Mouse (Mus musculus): ENCODE results near the gene Syt10.
"Not testable (repeated sequence)": the region's sequence is repeated elsewhere in the genome, so short reads cannot be mapped to it uniquely, and the experiment has no call there.

The Syt10 gene

DNA sequence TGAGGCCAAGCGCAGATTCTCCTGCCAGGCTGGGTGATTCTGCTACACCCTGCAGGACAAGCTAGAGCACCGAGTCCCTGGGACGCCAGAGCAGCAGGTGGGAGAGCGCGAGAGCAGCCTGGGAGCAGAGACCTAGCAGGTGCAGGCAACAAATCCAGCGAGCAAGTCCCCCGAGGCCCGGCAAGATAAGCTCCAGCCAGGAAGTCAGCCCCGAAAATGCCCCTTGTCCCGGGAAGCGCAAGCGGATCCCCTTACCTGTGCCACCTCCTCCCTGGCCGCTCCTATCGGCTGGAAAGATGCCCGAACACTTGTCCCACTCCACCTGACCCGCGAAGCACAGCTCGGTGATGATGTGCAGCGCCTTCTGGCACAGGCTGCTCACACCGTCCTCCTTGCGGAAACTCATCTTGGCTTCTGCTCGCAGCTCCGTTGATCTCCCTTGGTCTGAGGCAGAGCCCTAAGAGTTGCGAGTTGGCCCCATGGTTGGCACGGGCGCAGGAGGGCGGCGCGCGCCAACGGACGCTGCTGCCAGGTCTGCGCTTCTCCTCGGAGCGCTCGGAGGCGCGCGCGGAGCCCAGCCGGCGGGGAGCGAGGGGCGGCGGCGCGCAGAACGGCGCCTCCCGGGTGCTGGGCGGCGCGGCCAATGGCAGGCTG lies at the start of gene Syt10:
Gene Syt10, minus strand, starts transcription at position 497 of the 654 bp plus-strand sequence.
- no peak for DNase-seq (ENCODE audit: low spot score)

DNA sequence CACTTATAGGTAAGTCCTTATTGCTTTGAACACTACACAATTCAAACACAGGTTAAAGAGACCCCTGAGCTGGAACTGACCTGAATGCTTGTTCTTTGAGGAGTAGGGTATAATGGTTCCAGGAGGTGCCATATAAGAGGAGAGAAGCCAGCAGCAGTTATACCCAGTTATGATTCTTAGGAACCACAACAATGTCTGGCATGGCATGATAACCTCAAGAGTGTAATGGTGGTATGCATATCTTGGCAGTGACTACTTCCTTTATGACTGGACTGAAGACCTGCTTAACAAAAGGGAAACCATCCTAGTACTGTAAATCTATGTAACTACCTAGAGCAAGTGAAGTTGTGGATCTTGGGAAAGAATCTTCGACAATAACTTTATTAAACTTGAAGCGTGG lies 42.1 kb upstream of the Syt10 start:
- no peak for DNase-seq (ENCODE audit: low spot score)

DNA sequence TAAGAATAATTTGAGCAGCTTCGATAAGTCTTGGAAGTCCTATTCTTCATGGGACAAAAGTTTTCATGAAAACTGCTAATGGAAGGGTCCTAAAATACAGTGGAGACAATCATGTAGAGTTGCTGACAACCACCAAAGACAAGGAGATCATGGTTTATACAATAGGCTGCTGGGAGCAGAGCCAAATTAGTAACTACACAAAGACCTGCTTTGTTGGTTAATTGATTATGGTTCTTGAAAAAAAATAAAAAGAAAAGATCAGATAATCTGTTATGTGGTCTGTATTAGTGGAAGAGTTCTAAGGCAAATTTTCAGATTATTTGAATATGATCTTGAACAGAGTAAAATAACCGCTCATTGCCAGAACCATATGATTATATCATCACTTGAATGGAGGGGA lies 37.3 kb upstream of the Syt10 start:
- DNase-seq (ENCODE audit: low spot score) = no peak

- DNase-seq (ENCODE audit: low spot score) = no peak
Measured at GRCm38 (mm10) chr15:89816098-89816497, 25.6 kb downstream of the Syt10 start.

DNA sequence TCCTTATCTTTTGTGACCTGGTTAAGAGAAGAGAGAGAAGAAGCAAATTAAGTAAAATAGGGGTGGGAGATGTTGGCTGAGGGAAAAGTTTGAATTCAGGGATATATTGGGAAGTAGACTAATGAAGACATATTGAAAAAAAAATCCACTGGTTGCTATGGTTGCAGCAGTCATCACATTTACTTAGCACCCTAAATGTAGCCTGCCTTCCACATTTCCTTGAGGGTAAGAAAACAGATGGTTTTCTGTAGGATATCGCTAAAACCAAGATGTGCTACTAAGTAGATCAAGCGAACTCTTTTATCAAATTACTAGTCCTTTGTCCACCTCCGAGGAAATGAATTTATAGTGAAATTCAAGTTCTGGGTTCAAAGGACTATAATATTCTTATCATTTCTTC lies 37.2 kb downstream of the Syt10 start:
- DNase-seq (ENCODE audit: low spot score) = no peak

- no peak for DNase-seq (ENCODE audit: low spot score)
Measured at GRCm38 (mm10) chr15:89779928-89780327, 61.7 kb downstream of the Syt10 start.

DNA sequence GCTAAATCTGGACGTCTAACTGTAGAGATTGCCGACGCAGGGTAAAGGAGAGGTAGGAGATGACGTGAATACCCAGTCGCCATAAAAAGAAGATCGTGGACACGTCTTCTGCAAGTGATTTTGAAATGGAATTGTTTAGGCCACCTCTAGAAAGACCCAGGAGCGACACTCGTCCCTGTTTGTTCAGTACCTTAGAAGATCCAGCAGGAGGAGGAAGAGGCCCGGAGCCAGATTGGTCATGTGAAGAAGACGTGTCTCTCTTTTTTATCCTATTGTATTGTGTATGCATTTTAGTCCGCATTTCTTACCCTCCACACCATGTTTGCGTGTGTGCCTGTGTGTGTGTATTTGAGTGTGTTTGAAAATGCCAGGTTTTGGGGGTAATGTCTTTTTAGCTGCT lies 75.6 kb downstream of the Syt10 start:
- DNase-seq (ENCODE audit: low spot score) = not testable (repeated sequence)

DNA sequence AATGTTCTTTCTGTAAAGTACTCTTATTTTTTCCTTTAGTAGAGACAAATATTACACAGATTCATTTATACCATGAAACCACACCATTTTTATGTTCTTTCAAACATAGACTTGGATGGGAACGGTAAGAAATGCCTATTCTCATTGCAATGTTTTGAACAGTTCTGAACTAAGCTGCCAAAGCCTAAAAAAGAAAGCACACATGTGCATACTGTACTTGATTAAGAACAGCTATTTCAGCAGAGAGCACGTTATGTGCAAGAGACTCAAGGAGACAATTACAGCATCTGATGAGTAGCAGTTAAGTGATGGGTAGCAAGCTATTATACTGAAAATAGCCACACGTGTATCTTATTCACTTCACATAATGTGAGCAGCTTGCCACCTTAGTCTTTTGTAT lies 108.0 kb downstream of the Syt10 start:
- no peak for DNase-seq (ENCODE audit: low spot score)
